Mouse (Mus musculus): Measurements from ENCODE around the gene Sun1. TPM values are rescaled to one million over a fixed set of nuclear protein-coding genes. Genes with fewer than 3 reads are reported as not detected.

The Sun1 gene
- polyA plus RNA-seq, 1 experiment from 2014 or later, result 46.2 TPM

DNA sequence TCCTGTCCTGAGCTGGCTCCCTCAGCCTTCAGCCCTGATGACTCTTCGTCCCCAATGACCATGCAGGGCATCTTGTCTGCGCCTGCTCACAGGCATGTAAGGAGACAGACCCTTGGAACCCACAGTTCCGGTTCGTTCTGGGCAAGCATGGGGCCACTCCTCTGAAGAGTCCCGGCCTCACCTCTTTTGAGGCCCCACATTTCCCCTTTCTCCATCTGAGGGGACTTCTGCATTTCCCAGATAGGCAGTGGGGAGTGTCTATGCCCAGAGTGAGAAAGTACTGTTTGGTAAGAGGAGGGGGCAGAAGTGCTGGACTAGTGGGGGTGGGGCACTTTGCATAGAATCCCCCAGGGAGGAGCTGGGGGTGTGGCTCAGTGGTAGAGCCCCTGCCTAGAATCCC lies 86.7 kb downstream of the Sun1 start:
- Histone ChIP-seq H3K27me3 (ENCODE audit: control insufficient read depth, insufficient read depth, low read length) (no peaks in the 10 kb centered on the region), H3K36me3 (ENCODE audit: control insufficient read depth, insufficient read depth, low read length) (no peaks in the 10 kb centered on the region), H3K4me3 (ENCODE audit: low read depth, low read length) (no peak overlapping the region), H3K4me1 (ENCODE audit: control insufficient read depth, insufficient read depth, low read length) (no peaks in the 10 kb centered on the region), H3K9me3 (ENCODE audit: control insufficient read depth, low read length) (no peaks in the 10 kb centered on the region), H3K27ac (replicated peaks; ENCODE audit: low read depth, low read length) (no peak overlapping the region), H3K9ac (ENCODE audit: low read length) (no peak overlapping the region), H3K4me2 (ENCODE audit: low read depth, severe bottlenecking) (no peak overlapping the region)
- 90% methylated on average over 5 of the region's 5 CpGs for WGBS
- no peak for DNase-seq (ENCODE audit: low spot score)
- ATAC-seq (ENCODE audit: insufficient number of reproducible peaks, low FRiP score, low TSS enrichment, low read depth), result no peak

DNA sequence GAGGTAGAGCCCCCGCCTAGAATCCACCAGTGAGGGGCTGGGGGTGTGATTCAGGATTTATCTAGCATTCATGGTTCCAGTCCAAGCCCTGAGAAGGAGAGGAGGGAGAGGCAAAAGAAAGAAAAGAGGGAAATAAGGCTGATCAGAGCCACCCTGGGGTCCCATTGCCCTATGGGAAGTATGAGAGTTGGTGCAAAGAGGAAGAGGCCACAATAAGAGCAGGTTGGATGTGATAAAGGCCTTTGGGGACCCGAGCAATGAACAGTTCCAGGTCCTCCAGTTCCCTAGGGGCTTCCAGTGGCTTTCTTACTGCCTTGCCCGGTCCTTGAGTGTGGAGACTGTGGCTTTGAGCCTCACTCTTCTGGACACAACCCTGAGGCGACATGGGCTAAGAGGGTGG lies 87.3 kb downstream of the Sun1 start:
- Histone ChIP-seq H3K4me2 (ENCODE audit: low read depth, severe bottlenecking) (no peak overlapping the region), H3K4me1 (ENCODE audit: control insufficient read depth, insufficient read depth, low read length) (no peaks in the 10 kb centered on the region), H3K36me3 (ENCODE audit: control insufficient read depth, insufficient read depth, low read length) (no peaks in the 10 kb centered on the region), H3K9me3 (ENCODE audit: control insufficient read depth, low read length) (no peaks in the 10 kb centered on the region), H3K9ac (ENCODE audit: low read length) (no peak overlapping the region), H3K27ac (replicated peaks; ENCODE audit: low read depth, low read length) (no peak overlapping the region), H3K4me3 (ENCODE audit: low read depth, low read length) (no peak overlapping the region), H3K27me3 (ENCODE audit: control insufficient read depth, insufficient read depth, low read length) (no peaks in the 10 kb centered on the region)
- 85% methylated on average over 4 of the region's 4 CpGs for WGBS
- DNase-seq (ENCODE audit: low spot score), result no peak
- ATAC-seq (ENCODE audit: insufficient number of reproducible peaks, low FRiP score, low TSS enrichment, low read depth), result no peak

DNA sequence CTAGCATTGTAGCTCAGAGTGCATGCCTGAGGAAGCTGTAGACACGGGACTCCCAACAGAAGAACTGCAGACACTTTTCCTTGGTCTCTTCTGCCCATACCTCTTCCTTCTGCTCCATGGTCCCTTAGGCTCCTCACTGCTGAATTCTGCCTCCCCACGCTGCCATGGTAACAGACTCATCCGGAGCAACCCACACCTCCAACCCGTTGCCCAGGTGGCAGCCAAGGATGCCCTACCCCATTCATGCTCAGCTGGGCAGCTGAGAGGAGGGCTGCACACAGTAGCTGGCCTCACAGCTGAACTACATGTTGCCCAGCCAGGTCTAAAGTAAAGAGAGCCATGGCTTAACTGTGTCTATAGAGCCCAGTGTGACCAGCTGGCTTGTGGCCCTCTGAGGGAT lies 88.2 kb downstream of the Sun1 start:
- no peaks in the 10 kb centered on the region for H3K27me3 ChIP-seq (ENCODE audit: control insufficient read depth, insufficient read depth, low read length)

DNA sequence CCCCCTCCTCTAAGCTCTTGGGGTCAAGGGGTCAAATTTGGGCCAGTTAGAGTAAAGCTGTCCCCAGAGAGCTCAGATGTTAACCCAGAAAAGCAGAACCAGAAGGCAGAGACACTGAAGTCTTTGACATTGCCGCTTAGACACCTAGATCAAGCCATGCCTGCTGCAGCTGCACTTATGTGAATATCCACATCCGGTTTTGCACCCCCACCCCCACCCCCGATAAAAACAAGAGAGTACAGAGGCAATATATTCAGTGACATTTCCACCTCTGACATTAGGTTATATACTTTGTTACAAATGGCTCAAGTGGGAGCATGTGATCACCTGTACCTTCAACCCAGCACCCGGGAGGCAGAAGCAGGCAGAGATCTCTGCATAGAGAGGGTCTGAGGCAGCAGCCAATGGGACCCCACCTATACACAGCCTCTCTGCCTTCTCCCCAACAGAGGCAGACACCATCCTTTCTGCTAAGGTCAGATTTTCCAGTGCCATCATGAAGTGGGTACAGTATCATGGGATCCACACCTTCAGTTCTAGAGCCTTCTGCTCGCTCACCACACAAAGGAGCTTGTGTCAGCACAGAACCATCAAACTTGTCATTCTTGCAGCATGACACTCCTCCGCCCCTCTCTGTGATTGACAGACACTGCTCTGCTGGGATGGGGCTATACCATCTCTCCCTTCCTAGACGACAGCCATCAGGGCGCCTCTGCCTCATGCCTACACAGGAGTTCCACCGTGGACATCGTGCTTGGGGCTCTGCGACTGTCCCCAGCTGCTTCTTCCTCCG lies 90.2 kb downstream of the Sun1 start:
- Histone ChIP-seq H3K4me3 (ENCODE audit: low read depth, low read length) (no peak overlapping the region), H3K4me2 (ENCODE audit: low read depth, severe bottlenecking) (no peak overlapping the region), H3K36me3 (ENCODE audit: control insufficient read depth, insufficient read depth, low read length) (no peaks in the 10 kb centered on the region), H3K4me1 (ENCODE audit: control insufficient read depth, insufficient read depth, low read length) (no peaks in the 10 kb centered on the region), H3K27me3 (ENCODE audit: control insufficient read depth, insufficient read depth, low read length) (no peaks in the 10 kb centered on the region), H3K9me3 (ENCODE audit: control insufficient read depth, low read length) (no peaks in the 10 kb centered on the region), H3K27ac (replicated peaks; ENCODE audit: low read depth, low read length) (no peak overlapping the region), H3K9ac (ENCODE audit: low read length) (no peak overlapping the region)
- ATAC-seq (ENCODE audit: insufficient number of reproducible peaks, low FRiP score, low TSS enrichment, low read depth) (no peak), DNase-seq (ENCODE audit: low spot score) (no peak)
- WGBS, result 82% methylated on average over 12 of the region's 12 CpGs

More for the DNA sequence above, 88.2 kb downstream of the Sun1 start:
- H3K4me3 ChIP-seq (ENCODE audit: low read depth, low read length), result no peak overlapping the region
- H3K4me1 ChIP-seq (ENCODE audit: control insufficient read depth, insufficient read depth, low read length), result no peaks in the 10 kb centered on the region
- ATAC-seq (ENCODE audit: insufficient number of reproducible peaks, low FRiP score, low TSS enrichment, low read depth), result no peak
- no peaks in the 10 kb centered on the region for H3K9me3 ChIP-seq (ENCODE audit: control insufficient read depth, low read length)
- H3K4me2 ChIP-seq (ENCODE audit: low read depth, severe bottlenecking), result no peak overlapping the region
- H3K27ac ChIP-seq (replicated peaks; ENCODE audit: low read depth, low read length), result no peak overlapping the region
- no peaks in the 10 kb centered on the region for H3K36me3 ChIP-seq (ENCODE audit: control insufficient read depth, insufficient read depth, low read length)
- no peak for DNase-seq (ENCODE audit: low spot score)
- WGBS, result 80% methylated on average over 4 of the region's 4 CpGs
- H3K9ac ChIP-seq (ENCODE audit: low read length), result no peak overlapping the region

DNA sequence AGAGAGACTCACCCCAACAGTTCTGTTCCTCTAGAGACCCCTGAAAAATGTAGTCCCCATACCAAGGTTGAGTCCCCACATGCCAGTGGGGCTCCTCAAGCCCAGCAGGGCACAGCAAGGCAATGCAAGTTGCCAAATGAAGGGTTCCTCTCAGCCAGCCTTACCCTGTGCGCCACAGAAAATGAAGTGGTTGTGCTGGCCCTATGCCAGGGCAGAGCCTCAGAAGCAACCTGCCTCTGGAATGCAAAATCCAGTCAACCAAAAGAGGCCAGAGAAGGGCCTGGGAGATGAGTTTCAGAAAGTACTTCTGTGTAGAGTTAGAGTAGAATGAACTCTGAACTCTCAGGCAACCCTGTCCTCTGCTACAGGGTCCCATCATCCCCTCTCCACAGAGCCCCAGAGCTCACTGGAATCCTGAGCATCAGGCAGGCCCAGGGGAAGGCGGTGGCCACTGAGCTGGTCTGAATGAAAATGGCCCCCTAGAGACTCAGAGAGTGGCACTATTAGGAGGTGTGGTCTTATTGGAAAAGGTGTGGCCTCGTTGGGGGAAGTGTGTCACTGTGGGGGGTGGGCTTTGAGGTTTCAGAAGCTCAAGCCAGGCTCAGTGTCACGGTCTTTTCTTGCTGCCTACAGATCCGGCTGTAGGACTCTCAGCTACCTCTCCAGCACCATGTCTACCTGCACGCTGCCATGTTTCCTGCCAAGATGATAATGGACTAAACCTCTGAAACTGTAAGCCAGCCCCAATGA lies 91.5 kb downstream of the Sun1 start:
- Histone ChIP-seq H3K4me2 (ENCODE audit: low read depth, severe bottlenecking) (no peak overlapping the region), H3K36me3 (ENCODE audit: control insufficient read depth, insufficient read depth, low read length) (no peaks in the 10 kb centered on the region), H3K9me3 (ENCODE audit: control insufficient read depth, low read length) (no peaks in the 10 kb centered on the region), H3K27me3 (ENCODE audit: control insufficient read depth, insufficient read depth, low read length) (no peaks in the 10 kb centered on the region), H3K9ac (ENCODE audit: low read length) (no peak overlapping the region), H3K27ac (replicated peaks; ENCODE audit: low read depth, low read length) (no peak overlapping the region), H3K4me3 (ENCODE audit: low read depth, low read length) (no peak overlapping the region), H3K4me1 (ENCODE audit: control insufficient read depth, insufficient read depth, low read length) (no peaks in the 10 kb centered on the region)
- ATAC-seq (ENCODE audit: insufficient number of reproducible peaks, low FRiP score, low TSS enrichment, low read depth) (no peak), DNase-seq (ENCODE audit: low spot score) (no peak)
- 73% methylated on average over 6 of the region's 6 CpGs for WGBS

DNA sequence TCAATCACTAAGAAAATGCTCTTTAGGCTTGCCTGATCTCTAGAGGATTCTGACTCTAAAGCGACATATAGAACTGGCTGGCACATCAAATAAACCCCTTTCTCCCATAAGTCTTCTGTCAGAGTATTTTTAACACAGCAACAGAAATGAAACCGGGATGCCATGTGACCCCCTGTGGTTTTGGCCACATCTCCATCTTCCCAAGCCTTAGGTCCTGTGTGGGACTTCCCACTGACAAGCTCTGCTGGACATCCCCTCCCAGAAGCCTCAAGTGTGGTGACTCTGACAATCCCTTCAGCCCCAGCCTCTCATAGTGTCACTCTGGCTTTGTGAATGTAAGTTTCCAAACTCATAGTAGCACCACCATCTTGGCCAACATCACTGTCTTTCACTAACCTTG lies 93.7 kb downstream of the Sun1 start:
- no peak for ATAC-seq (ENCODE audit: insufficient number of reproducible peaks, low FRiP score, low TSS enrichment, low read depth)
- Histone ChIP-seq H3K36me3 (ENCODE audit: control insufficient read depth, insufficient read depth, low read length) (no peaks in the 10 kb centered on the region), H3K27me3 (ENCODE audit: control insufficient read depth, insufficient read depth, low read length) (no peaks in the 10 kb centered on the region), H3K4me1 (ENCODE audit: control insufficient read depth, insufficient read depth, low read length) (no peaks in the 10 kb centered on the region), H3K9ac (ENCODE audit: low read length) (no peak overlapping the region), H3K4me2 (ENCODE audit: low read depth, severe bottlenecking) (no peak overlapping the region), H3K27ac (replicated peaks; ENCODE audit: low read depth, low read length) (no peak overlapping the region), H3K4me3 (ENCODE audit: low read depth, low read length) (no peak overlapping the region), H3K9me3 (ENCODE audit: control insufficient read depth, low read length) (no peaks in the 10 kb centered on the region)
- DNase-seq (ENCODE audit: low spot score), result no peak
- WGBS, result 80% methylated on average over 2 of the region's 2 CpGs

DNA sequence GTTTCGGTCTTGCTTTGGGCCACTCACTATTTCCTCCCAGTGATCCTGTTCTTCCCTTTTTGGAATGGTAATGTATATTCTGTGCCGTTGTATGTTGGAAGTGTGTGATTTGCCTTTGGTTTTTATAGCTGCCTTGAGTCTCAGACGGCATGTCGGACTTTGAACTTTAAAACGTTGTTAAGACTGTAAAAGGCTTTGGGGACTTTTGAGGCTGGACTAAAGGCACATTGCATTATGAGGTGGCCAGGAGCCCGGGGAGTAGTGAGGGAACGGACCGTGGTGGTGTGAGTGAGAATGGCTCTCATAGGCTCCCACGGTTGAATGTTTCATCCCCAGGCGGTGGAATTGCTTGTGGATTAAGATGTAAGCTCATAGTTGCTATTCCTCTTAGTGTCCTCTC lies 96.7 kb downstream of the Sun1 start:
- Histone ChIP-seq H3K27ac (replicated peaks; ENCODE audit: low read depth, low read length) (no peak overlapping the region), H3K9me3 (ENCODE audit: control insufficient read depth, low read length) (no peaks in the 10 kb centered on the region), H3K9ac (ENCODE audit: low read length) (no peak overlapping the region), H3K4me1 (ENCODE audit: control insufficient read depth, insufficient read depth, low read length) (no peaks in the 10 kb centered on the region), H3K27me3 (ENCODE audit: control insufficient read depth, insufficient read depth, low read length) (no peaks in the 10 kb centered on the region), H3K36me3 (ENCODE audit: control insufficient read depth, insufficient read depth, low read length) (no peaks in the 10 kb centered on the region), H3K4me2 (ENCODE audit: low read depth, severe bottlenecking) (no peak overlapping the region), H3K4me3 (ENCODE audit: low read depth, low read length) (no peak overlapping the region)
- DNase-seq (ENCODE audit: low spot score) (no peak), ATAC-seq (ENCODE audit: insufficient number of reproducible peaks, low FRiP score, low TSS enrichment, low read depth) (no peak)
- WGBS, result 85% methylated on average over 10 of the region's 10 CpGs

DNA sequence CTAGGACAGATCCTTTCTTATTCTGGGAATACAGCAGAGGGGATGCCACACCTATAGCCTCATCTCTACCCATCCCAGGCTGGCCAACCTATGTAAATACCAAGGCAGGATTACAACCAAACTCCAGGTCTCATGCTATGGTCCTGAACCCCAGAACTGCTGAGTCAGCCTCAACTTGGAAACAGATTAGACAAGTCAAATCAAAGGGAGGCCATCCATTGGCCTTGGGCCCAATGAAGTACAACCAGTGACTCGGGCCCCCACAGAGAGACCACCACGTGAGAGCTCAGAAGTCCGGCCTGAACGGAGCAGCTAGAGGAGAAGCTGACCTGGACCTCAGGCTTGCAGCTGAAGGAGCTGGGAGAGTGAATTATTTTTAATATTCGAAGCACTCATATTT lies 97.3 kb downstream of the Sun1 start:
- DNase-seq (ENCODE audit: low spot score) (no peak), ATAC-seq (ENCODE audit: insufficient number of reproducible peaks, low FRiP score, low TSS enrichment, low read depth) (no peak)
- Histone ChIP-seq H3K4me3 (ENCODE audit: low read depth, low read length) (no peak overlapping the region), H3K36me3 (ENCODE audit: control insufficient read depth, insufficient read depth, low read length) (no peaks in the 10 kb centered on the region), H3K4me2 (ENCODE audit: low read depth, severe bottlenecking) (no peak overlapping the region), H3K9ac (ENCODE audit: low read length) (no peak overlapping the region), H3K4me1 (ENCODE audit: control insufficient read depth, insufficient read depth, low read length) (no peaks in the 10 kb centered on the region), H3K27ac (replicated peaks; ENCODE audit: low read depth, low read length) (no peak overlapping the region), H3K9me3 (ENCODE audit: control insufficient read depth, low read length) (no peaks in the 10 kb centered on the region), H3K27me3 (ENCODE audit: control insufficient read depth, insufficient read depth, low read length) (no peaks in the 10 kb centered on the region)
- 88% methylated on average over 5 of the region's 5 CpGs for WGBS
